Mouse (Mus musculus): Measurements from ENCODE around the gene Nell2. TPM values are rescaled to one million over a fixed set of nuclear protein-coding genes. Genes with fewer than 3 reads are reported as not detected.

Nell2 gene
- not detected in 2 replicates for polyA plus RNA-seq (2012; ENCODE audit: insufficient read depth, insufficient read length, low replicate concordance, missing spikeins)

GRCm38 (mm10) chr15:95527948-95528861 is at the start of gene Nell2:
TSS of gene Nell2 (minus strand) at chr15:95528559.
- Histone ChIP-seq H3K4me3 (ENCODE audit: insufficient read depth, low read depth, low read length) (peak within 1 kb of the TSS; percentile 91), H3K27ac (ENCODE audit: insufficient read depth, low read depth, low read length) (0 out of 2 replicates have a peak within 1 kb of the TSS, but pooled peaks have one; percentile 5), H3K4me1 (ENCODE audit: control insufficient read depth, insufficient read depth, low read length) (0 out of 2 replicates have a peak, but pooled peaks cover 6% of the 10 kb centered on the region)
- under 1% methylated on average over 93 of the region's 95 CpGs for WGBS
- no peak for TF ChIP-seq POLR2A (IDR thresholded peaks at IDR 0.05; ENCODE audit: insufficient read depth, low read depth, low read length)
- TF ChIP-seq CTCF (IDR thresholded peaks at IDR 0.05; ENCODE audit: insufficient read depth, low read depth, low read length) = no peak

GRCm38 (mm10) chr15:95574661-95575060 is 46.3 kb upstream of the Nell2 start:
- WGBS = 11% methylated on average over 5 of the region's 5 CpGs
- H3K4me3 ChIP-seq (ENCODE audit: insufficient read depth, low read depth, low read length) = no peak overlapping the region
- H3K27ac ChIP-seq (ENCODE audit: insufficient read depth, low read depth, low read length) = no peak overlapping the region
- TF ChIP-seq CTCF (IDR thresholded peaks at IDR 0.05; ENCODE audit: insufficient read depth, low read depth, low read length) (no peak), POLR2A (IDR thresholded peaks at IDR 0.05; ENCODE audit: insufficient read depth, low read depth, low read length) (no peak)
- H3K4me1 ChIP-seq (ENCODE audit: control insufficient read depth, insufficient read depth, low read length) = no peaks in the 10 kb centered on the region

GRCm38 (mm10) chr15:95569606-95570005 is 41.2 kb upstream of the Nell2 start:
- WGBS = 55% methylated on average over 6 of the region's 6 CpGs

GRCm38 (mm10) chr15:95565160-95565559 is 36.8 kb upstream of the Nell2 start:
- TF ChIP-seq POLR2A (IDR thresholded peaks at IDR 0.05; ENCODE audit: insufficient read depth, low read depth, low read length) = no peak
- TF ChIP-seq CTCF (IDR thresholded peaks at IDR 0.05; ENCODE audit: insufficient read depth, low read depth, low read length) = no peak
- no peak overlapping the region for H3K4me3 ChIP-seq (ENCODE audit: insufficient read depth, low read depth, low read length)
- WGBS = 69% methylated on average over 2 of the region's 2 CpGs
- no peaks in the 10 kb centered on the region for H3K4me1 ChIP-seq (ENCODE audit: control insufficient read depth, insufficient read depth, low read length)
- no peak overlapping the region for H3K27ac ChIP-seq (ENCODE audit: insufficient read depth, low read depth, low read length)

More at GRCm38 (mm10) chr15:95569606-95570005, 41.2 kb upstream of the Nell2 start:
- TF ChIP-seq POLR2A (IDR thresholded peaks at IDR 0.05; ENCODE audit: insufficient read depth, low read depth, low read length) (no peak), CTCF (IDR thresholded peaks at IDR 0.05; ENCODE audit: insufficient read depth, low read depth, low read length) (no peak)
- Histone ChIP-seq H3K27ac (ENCODE audit: insufficient read depth, low read depth, low read length) (no peak overlapping the region), H3K4me3 (ENCODE audit: insufficient read depth, low read depth, low read length) (no peak overlapping the region), H3K4me1 (ENCODE audit: control insufficient read depth, insufficient read depth, low read length) (no peaks in the 10 kb centered on the region)

GRCm38 (mm10) chr15:95561303-95561702 is 32.9 kb upstream of the Nell2 start:
- WGBS = 93% methylated on average over 5 of the region's 5 CpGs
- Histone ChIP-seq H3K4me3 (ENCODE audit: insufficient read depth, low read depth, low read length) (no peak overlapping the region), H3K27ac (ENCODE audit: insufficient read depth, low read depth, low read length) (no peak overlapping the region), H3K4me1 (ENCODE audit: control insufficient read depth, insufficient read depth, low read length) (no peaks in the 10 kb centered on the region)
- TF ChIP-seq CTCF (IDR thresholded peaks at IDR 0.05; ENCODE audit: insufficient read depth, low read depth, low read length) (no peak), POLR2A (IDR thresholded peaks at IDR 0.05; ENCODE audit: insufficient read depth, low read depth, low read length) (no peak)

- TF ChIP-seq POLR2A (IDR thresholded peaks at IDR 0.05; ENCODE audit: insufficient read depth, low read depth, low read length) (no peak), CTCF (IDR thresholded peaks at IDR 0.05; ENCODE audit: insufficient read depth, low read depth, low read length) (no peak)
- H3K4me1 ChIP-seq (ENCODE audit: control insufficient read depth, insufficient read depth, low read length) = no peaks in the 10 kb centered on the region
- WGBS = 58% methylated on average over 5 of the region's 5 CpGs
- no peak overlapping the region for H3K4me3 ChIP-seq (ENCODE audit: insufficient read depth, low read depth, low read length)
- no peak overlapping the region for H3K27ac ChIP-seq (ENCODE audit: insufficient read depth, low read depth, low read length)
Measured at GRCm38 (mm10) chr15:95550011-95550410, 21.7 kb upstream of the Nell2 start.

- no peaks in the 10 kb centered on the region for H3K4me1 ChIP-seq (ENCODE audit: control insufficient read depth, insufficient read depth, low read length)
- no peak for TF ChIP-seq CTCF (IDR thresholded peaks at IDR 0.05; ENCODE audit: insufficient read depth, low read depth, low read length)
- H3K4me3 ChIP-seq (ENCODE audit: insufficient read depth, low read depth, low read length) = no peak overlapping the region
- WGBS = 55% methylated on average over 6 of the region's 6 CpGs
- H3K27ac ChIP-seq (ENCODE audit: insufficient read depth, low read depth, low read length) = no peak overlapping the region
Measured at GRCm38 (mm10) chr15:95542632-95543031, 14.3 kb upstream of the Nell2 start.

GRCm38 (mm10) chr15:95536724-95537123 is 8.4 kb upstream of the Nell2 start:
- H3K4me1 ChIP-seq (ENCODE audit: control insufficient read depth, insufficient read depth, low read length) = peaks cover 8% of the 10 kb centered on the region
- H3K27ac ChIP-seq (ENCODE audit: insufficient read depth, low read depth, low read length) = no peak overlapping the region
- TF ChIP-seq CTCF (IDR thresholded peaks at IDR 0.05; ENCODE audit: insufficient read depth, low read depth, low read length) = no peak
- WGBS = 66% methylated on average over 4 of the region's 4 CpGs
- no peak overlapping the region for H3K4me3 ChIP-seq (ENCODE audit: insufficient read depth, low read depth, low read length)

GRCm38 (mm10) chr15:95536230-95536629 is 7.9 kb upstream of the Nell2 start:
- TF ChIP-seq POLR2A (IDR thresholded peaks at IDR 0.05; ENCODE audit: insufficient read depth, low read depth, low read length) (no peak), CTCF (IDR thresholded peaks at IDR 0.05; ENCODE audit: insufficient read depth, low read depth, low read length) (no peak)
- Histone ChIP-seq H3K4me1 (ENCODE audit: control insufficient read depth, insufficient read depth, low read length) (peaks cover 8% of the 10 kb centered on the region), H3K4me3 (ENCODE audit: insufficient read depth, low read depth, low read length) (no peak overlapping the region), H3K27ac (ENCODE audit: insufficient read depth, low read depth, low read length) (no peak overlapping the region)
- 57% methylated on average over 4 of the region's 4 CpGs for WGBS

Data from olfactory bulb, adult 2 months (tissue).